Mouse (Mus musculus) cerebellum, adult 9-10 months (tissue): ENCODE results near the gene Ebf1.
"Not testable (repeated sequence)": the region's sequence is repeated elsewhere in the genome, so short reads cannot be mapped to it uniquely, and the experiment has no call there.

Source experiments
- DNase-seq: peaks from one replicate; pipeline ENCODE4 v3.0.0; 2022

Gene Ebf1

GRCm38 (mm10) chr11:44616788-44617712 lies at the start of gene Ebf1:
Ebf1 (plus strand) TSS chr11:44617317.
- DNase-seq = peak; percentile 97

- not testable (repeated sequence) for DNase-seq
Observed at GRCm38 (mm10) chr11:44570336-44570735, 46.8 kb upstream of the Ebf1 start.

- no peak for DNase-seq
Observed at GRCm38 (mm10) chr11:44572781-44573180, 44.3 kb upstream of the Ebf1 start.

- DNase-seq = no peak
Observed at GRCm38 (mm10) chr11:44573396-44573795, 43.7 kb upstream of the Ebf1 start.

- DNase-seq = no peak
Observed at GRCm38 (mm10) chr11:44574391-44574790, 42.7 kb upstream of the Ebf1 start.

- DNase-seq = no peak
Observed at GRCm38 (mm10) chr11:44574820-44575219, 42.3 kb upstream of the Ebf1 start.

- DNase-seq = no peak
Observed at GRCm38 (mm10) chr11:44577911-44578310, 39.2 kb upstream of the Ebf1 start.

- peak; percentile 72 for DNase-seq
Observed at GRCm38 (mm10) chr11:44581277-44581683, 35.8 kb upstream of the Ebf1 start.

GRCm38 (mm10) chr11:44586047-44586696 lies 30.9 kb upstream of the Ebf1 start:
- DNase-seq = peak; percentile 81

GRCm38 (mm10) chr11:44593016-44593415 lies 24.1 kb upstream of the Ebf1 start:
- no peak for DNase-seq

- DNase-seq = no peak
Observed at GRCm38 (mm10) chr11:44594768-44595167, 22.3 kb upstream of the Ebf1 start.

- no peak for DNase-seq
Observed at GRCm38 (mm10) chr11:44606881-44607280, 10.2 kb upstream of the Ebf1 start.

GRCm38 (mm10) chr11:44608646-44609045 lies 8.5 kb upstream of the Ebf1 start:
- no peak for DNase-seq

- DNase-seq = peak; percentile 88
Observed at GRCm38 (mm10) chr11:44610971-44611781, 5.9 kb upstream of the Ebf1 start.

GRCm38 (mm10) chr11:44612156-44612555 lies 5.0 kb upstream of the Ebf1 start:
- DNase-seq = no peak

GRCm38 (mm10) chr11:44612681-44613410 lies 4.3 kb upstream of the Ebf1 start:
- no peak for DNase-seq

- peak; percentile 27 for DNase-seq
Observed at GRCm38 (mm10) chr11:44613411-44614180, 3.5 kb upstream of the Ebf1 start.

GRCm38 (mm10) chr11:44616078-44616787 lies 884 bp upstream of the Ebf1 start:
- no peak for DNase-seq

- DNase-seq = peak; percentile 60
Observed at GRCm38 (mm10) chr11:44617734-44618586, 843 bp downstream of the Ebf1 start.
